Mouse (Mus musculus): ENCODE results near the gene St14. TPM values are rescaled to one million over a fixed set of nuclear protein-coding genes. Genes with fewer than 3 reads are reported as not detected.

St14 gene
- polyA plus RNA-seq, 1 experiment from 2014 or later: 0.20 TPM

DNA sequence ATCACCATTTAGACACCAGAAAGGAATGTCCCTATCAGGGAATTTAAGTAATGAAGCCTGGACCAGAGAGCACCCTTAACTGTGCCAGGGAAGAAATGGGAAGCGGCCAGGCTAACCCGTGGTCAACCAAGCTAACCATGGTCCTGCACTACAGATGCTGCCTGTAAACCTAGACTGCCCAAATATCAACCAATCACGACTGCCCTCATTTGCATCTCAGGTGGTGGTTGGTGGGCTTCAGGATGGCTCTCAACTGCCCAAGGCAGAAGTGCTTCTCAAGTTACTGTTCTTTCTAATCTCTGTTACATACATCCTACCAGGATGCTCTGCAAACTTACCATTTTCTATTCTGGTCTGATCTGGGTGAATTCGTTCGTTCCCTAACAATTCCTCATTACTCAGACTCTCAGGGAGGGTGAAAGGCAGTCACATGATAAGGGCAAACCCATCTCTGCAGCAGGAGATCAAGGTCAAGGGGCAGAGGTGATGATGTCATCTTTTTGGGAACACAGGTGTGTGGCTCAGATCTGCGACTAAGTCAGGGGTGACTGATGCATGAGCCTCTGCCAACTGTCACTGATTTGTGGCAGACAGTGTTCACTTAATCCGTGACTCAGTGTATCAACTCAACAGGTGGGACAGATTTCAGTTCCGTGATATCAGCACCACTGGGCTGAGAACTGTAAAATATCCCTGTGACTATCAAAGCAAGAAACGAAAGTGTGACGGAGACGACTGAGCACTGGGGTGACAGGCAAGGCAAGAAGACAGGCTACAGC lies 12.9 kb downstream of the St14 start:
- H3K27ac ChIP-seq (ENCODE audit: low read depth, low read length): no peak overlapping the region
- no peaks in the 10 kb centered on the region for H3K36me3 ChIP-seq (ENCODE audit: control insufficient read depth, insufficient read depth, low read length)
- no peaks in the 10 kb centered on the region for H3K4me1 ChIP-seq (ENCODE audit: control insufficient read depth, insufficient read depth, low read length)
- WGBS: 41% methylated on average over 11 of the region's 11 CpGs
- H3K4me2 ChIP-seq (ENCODE audit: low read depth, low read length): no peak overlapping the region
- H3K4me3 ChIP-seq (ENCODE audit: low read depth, low read length): no peak overlapping the region
- no peak for ATAC-seq (ENCODE audit: low read depth)
- no peaks in the 10 kb centered on the region for H3K27me3 ChIP-seq (ENCODE audit: control insufficient read depth, insufficient read depth, low read length)
- H3K9me3 ChIP-seq (ENCODE audit: control insufficient read depth, low read length): no peaks in the 10 kb centered on the region
- H3K9ac ChIP-seq (replicated peaks; ENCODE audit: low read depth, low read length): no peak overlapping the region

GRCm38 (mm10) chr9:31117488-31117887 lies 14.2 kb downstream of the St14 start:
- H3K36me3 ChIP-seq (ENCODE audit: control insufficient read depth, insufficient read depth, low read length): no peaks in the 10 kb centered on the region
- no peak overlapping the region for H3K4me2 ChIP-seq (ENCODE audit: low read depth, low read length)
- WGBS: 86% methylated on average over 6 of the region's 6 CpGs
- no peaks in the 10 kb centered on the region for H3K9me3 ChIP-seq (ENCODE audit: control insufficient read depth, low read length)
- no peak overlapping the region for H3K27ac ChIP-seq (ENCODE audit: low read depth, low read length)
- H3K4me3 ChIP-seq (ENCODE audit: low read depth, low read length): no peak overlapping the region
- H3K27me3 ChIP-seq (ENCODE audit: control insufficient read depth, insufficient read depth, low read length): no peaks in the 10 kb centered on the region
- no peak overlapping the region for H3K9ac ChIP-seq (replicated peaks; ENCODE audit: low read depth, low read length)
- no peak for ATAC-seq (ENCODE audit: low read depth)
- H3K4me1 ChIP-seq (ENCODE audit: control insufficient read depth, insufficient read depth, low read length): no peaks in the 10 kb centered on the region

- H3K4me2 ChIP-seq (ENCODE audit: low read depth, low read length): no peak overlapping the region
- H3K4me3 ChIP-seq (ENCODE audit: low read depth, low read length): no peak overlapping the region
- H3K4me1 ChIP-seq (ENCODE audit: control insufficient read depth, insufficient read depth, low read length): no peaks in the 10 kb centered on the region
- H3K9ac ChIP-seq (replicated peaks; ENCODE audit: low read depth, low read length): no peak overlapping the region
- 95% methylated on average over 11 of the region's 11 CpGs for WGBS
- no peak overlapping the region for H3K27ac ChIP-seq (ENCODE audit: low read depth, low read length)
- no peak for ATAC-seq (ENCODE audit: low read depth)
- H3K27me3 ChIP-seq (ENCODE audit: control insufficient read depth, insufficient read depth, low read length): no peaks in the 10 kb centered on the region
- no peaks in the 10 kb centered on the region for H3K9me3 ChIP-seq (ENCODE audit: control insufficient read depth, low read length)
- no peaks in the 10 kb centered on the region for H3K36me3 ChIP-seq (ENCODE audit: control insufficient read depth, insufficient read depth, low read length)
Observed at GRCm38 (mm10) chr9:31117088-31117487, 14.6 kb downstream of the St14 start.

DNA sequence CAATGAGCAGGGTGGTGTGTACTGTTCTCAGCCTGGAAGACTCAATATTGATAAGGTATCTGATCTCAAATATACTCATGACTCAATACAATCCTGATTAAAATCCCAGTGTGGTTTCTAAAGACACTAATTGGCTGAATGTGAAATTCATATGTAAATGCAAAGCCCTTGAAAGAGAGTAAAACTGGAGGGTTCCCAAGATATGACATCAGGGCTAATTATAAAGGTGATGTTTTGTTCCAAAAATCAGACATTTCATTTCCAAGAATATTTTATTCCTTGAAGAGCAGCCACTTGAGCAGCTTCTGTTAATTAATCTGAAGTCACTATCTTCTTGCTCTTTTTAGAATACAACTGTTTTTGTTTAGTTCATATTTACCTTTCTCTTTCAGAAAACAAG lies 16.1 kb downstream of the St14 start:
- H3K9ac ChIP-seq (replicated peaks; ENCODE audit: low read depth, low read length): no peak overlapping the region
- H3K36me3 ChIP-seq (ENCODE audit: control insufficient read depth, insufficient read depth, low read length): no peaks in the 10 kb centered on the region
- H3K4me3 ChIP-seq (ENCODE audit: low read depth, low read length): no peak overlapping the region
- H3K27ac ChIP-seq (ENCODE audit: low read depth, low read length): no peak overlapping the region
- no peaks in the 10 kb centered on the region for H3K27me3 ChIP-seq (ENCODE audit: control insufficient read depth, insufficient read depth, low read length)
- H3K4me2 ChIP-seq (ENCODE audit: low read depth, low read length): no peak overlapping the region
- H3K9me3 ChIP-seq (ENCODE audit: control insufficient read depth, low read length): no peaks in the 10 kb centered on the region
- ATAC-seq (ENCODE audit: low read depth): no peak
- no peaks in the 10 kb centered on the region for H3K4me1 ChIP-seq (ENCODE audit: control insufficient read depth, insufficient read depth, low read length)

DNA sequence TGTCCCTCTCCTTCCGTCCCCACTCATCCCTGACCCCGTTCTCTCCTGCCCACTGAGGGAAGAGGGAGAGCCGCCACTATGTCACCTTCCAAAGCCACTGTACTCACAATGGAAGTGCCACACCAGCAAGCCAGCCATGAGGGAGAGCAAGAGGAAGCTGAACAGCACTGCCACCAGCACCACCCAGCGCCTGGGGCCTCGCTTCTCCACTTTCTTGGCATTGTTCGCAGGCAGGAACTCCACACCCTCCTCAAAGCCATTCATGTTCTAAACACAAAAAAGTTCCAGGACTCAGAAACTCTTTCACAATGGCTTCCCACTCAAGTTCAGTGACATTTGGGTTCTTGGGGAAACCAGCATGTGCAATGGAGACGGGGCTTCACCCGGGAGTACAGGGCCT lies 23.2 kb downstream of the St14 start:
- Histone ChIP-seq H3K4me1 (ENCODE audit: control insufficient read depth, insufficient read depth, low read length) (no peaks in the 10 kb centered on the region), H3K36me3 (ENCODE audit: control insufficient read depth, insufficient read depth, low read length) (no peaks in the 10 kb centered on the region), H3K4me3 (ENCODE audit: low read depth, low read length) (no peak overlapping the region), H3K4me2 (ENCODE audit: low read depth, low read length) (no peak overlapping the region), H3K27me3 (ENCODE audit: control insufficient read depth, insufficient read depth, low read length) (no peaks in the 10 kb centered on the region), H3K27ac (ENCODE audit: low read depth, low read length) (no peak overlapping the region), H3K9me3 (ENCODE audit: control insufficient read depth, low read length) (no peaks in the 10 kb centered on the region), H3K9ac (replicated peaks; ENCODE audit: low read depth, low read length) (no peak overlapping the region)
- ATAC-seq (ENCODE audit: low read depth): no peak
- 93% methylated on average over 8 of the region's 8 CpGs for WGBS

- H3K36me3 ChIP-seq (ENCODE audit: control insufficient read depth, insufficient read depth, low read length): no peaks in the 10 kb centered on the region
- H3K4me1 ChIP-seq (ENCODE audit: control insufficient read depth, insufficient read depth, low read length): no peaks in the 10 kb centered on the region
- no peak overlapping the region for H3K4me3 ChIP-seq (ENCODE audit: low read depth, low read length)
- no peak overlapping the region for H3K9ac ChIP-seq (replicated peaks; ENCODE audit: low read depth, low read length)
- no peak for ATAC-seq (ENCODE audit: low read depth)
- WGBS: 82% methylated on average over 6 of the region's 6 CpGs
- no peak overlapping the region for H3K27ac ChIP-seq (ENCODE audit: low read depth, low read length)
- no peak overlapping the region for H3K4me2 ChIP-seq (ENCODE audit: low read depth, low read length)
- H3K9me3 ChIP-seq (ENCODE audit: control insufficient read depth, low read length): no peaks in the 10 kb centered on the region
- no peaks in the 10 kb centered on the region for H3K27me3 ChIP-seq (ENCODE audit: control insufficient read depth, insufficient read depth, low read length)
Observed at GRCm38 (mm10) chr9:31098118-31098517, 33.5 kb downstream of the St14 start.

DNA sequence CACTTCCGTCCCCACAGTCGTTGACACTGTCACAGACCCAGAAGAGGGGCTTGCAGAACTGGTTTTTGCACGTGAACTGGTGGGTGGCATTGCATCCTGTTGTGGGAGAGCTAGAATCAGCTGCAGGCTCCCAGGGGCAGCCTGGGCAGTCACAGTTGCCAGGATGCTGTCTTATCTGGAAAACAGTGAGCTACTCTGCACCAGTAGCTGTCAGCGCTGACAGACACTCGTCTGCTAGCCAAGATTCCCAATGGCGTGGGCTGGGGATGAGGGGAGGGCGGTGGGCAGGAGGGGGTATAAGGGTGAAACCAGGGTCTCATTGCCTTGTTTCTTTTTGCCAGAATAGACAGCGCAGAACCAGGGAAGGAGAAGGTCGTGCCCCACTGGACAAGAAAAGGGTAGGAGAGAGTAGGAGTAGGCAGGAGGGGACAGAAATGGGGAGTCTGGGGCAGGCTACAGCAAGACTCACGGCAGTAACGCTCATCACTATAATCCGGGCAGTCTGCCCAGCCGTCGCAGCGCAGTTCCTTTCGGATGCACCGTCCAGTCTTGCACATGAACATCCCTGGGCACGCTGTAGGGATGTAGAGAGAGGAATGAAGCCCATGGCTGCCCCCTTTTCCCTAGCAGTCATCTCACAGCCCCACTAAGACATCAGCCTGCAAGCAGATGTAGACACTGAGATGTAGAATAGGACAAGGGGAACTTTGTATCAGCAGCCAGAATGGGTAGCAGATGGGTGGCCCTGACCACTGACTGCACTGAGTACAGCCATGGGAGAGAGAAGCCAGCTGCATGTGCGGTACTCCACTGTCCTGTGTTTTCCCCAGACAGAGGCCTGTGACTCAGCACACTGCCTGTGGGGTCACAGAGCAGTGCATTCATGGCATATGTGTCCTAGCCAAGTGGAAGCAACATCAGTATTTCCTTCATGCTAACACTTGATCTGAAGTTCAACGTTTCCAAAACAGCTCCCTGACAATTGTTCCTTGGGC lies 34.3 kb downstream of the St14 start:
- H3K27me3 ChIP-seq (ENCODE audit: control insufficient read depth, insufficient read depth, low read length): no peaks in the 10 kb centered on the region
- H3K4me2 ChIP-seq (ENCODE audit: low read depth, low read length): no peak overlapping the region
- H3K27ac ChIP-seq (ENCODE audit: low read depth, low read length): no peak overlapping the region
- no peak for ATAC-seq (ENCODE audit: low read depth)
- H3K36me3 ChIP-seq (ENCODE audit: control insufficient read depth, insufficient read depth, low read length): no peaks in the 10 kb centered on the region
- no peak overlapping the region for H3K4me3 ChIP-seq (ENCODE audit: low read depth, low read length)
- H3K9me3 ChIP-seq (ENCODE audit: control insufficient read depth, low read length): no peaks in the 10 kb centered on the region
- no peaks in the 10 kb centered on the region for H3K4me1 ChIP-seq (ENCODE audit: control insufficient read depth, insufficient read depth, low read length)
- WGBS: 86% methylated on average over 20 of the region's 20 CpGs
- no peak overlapping the region for H3K9ac ChIP-seq (replicated peaks; ENCODE audit: low read depth, low read length)

GRCm38 (mm10) chr9:31092833-31093195 lies 38.8 kb downstream of the St14 start:
- Histone ChIP-seq H3K9ac (replicated peaks; ENCODE audit: low read depth, low read length) (no peak overlapping the region), H3K9me3 (ENCODE audit: control insufficient read depth, low read length) (no peaks in the 10 kb centered on the region), H3K4me3 (ENCODE audit: low read depth, low read length) (no peak overlapping the region), H3K4me1 (ENCODE audit: control insufficient read depth, insufficient read depth, low read length) (no peaks in the 10 kb centered on the region), H3K36me3 (ENCODE audit: control insufficient read depth, insufficient read depth, low read length) (no peaks in the 10 kb centered on the region), H3K27ac (ENCODE audit: low read depth, low read length) (no peak overlapping the region), H3K27me3 (ENCODE audit: control insufficient read depth, insufficient read depth, low read length) (no peaks in the 10 kb centered on the region), H3K4me2 (ENCODE audit: low read depth, low read length) (no peak overlapping the region)
- ATAC-seq (ENCODE audit: low read depth): no peak
- WGBS: 88% methylated on average over 10 of the region's 10 CpGs
